Mouse (Mus musculus): Measurements from ENCODE around the gene Pik3c2b. TPM values are rescaled to one million over a fixed set of nuclear protein-coding genes. Genes with fewer than 3 reads are reported as not detected.

The Pik3c2b gene
- total RNA-seq, 1 experiment, result 3.1 TPM

DNA sequence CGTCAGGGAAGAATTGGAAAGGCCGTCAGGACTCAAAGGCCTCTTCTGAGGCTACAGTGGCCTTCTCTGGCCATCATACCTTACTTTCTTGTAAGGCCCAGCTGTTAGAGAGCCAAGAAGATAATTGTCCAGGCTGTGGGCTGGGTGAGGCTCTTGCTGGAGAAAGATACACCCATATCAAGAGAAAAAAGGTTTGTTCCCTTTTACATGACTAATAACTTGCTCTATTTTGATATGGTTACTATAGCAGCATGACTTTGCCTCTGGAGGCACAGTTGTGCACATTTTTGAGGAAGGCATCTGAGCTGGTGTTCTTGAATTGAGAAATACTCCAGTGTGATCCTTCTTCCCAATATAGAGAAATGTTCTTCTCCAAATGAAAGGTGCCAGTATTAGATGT is 88.0 kb downstream of the Pik3c2b start:
- peak overlapping the region; percentile 97; the same call in 1 of the 2 replicates for H3K9ac ChIP-seq (ENCODE audit: insufficient read depth, low read depth, low read length, poor library complexity, severe bottlenecking)
- H3K4me3 ChIP-seq (ENCODE audit: insufficient read depth in 1 of 2, low read depth in 1 of 2, low read length in 2 of 2, poor library complexity in 1 of 2, severe bottlenecking in 1 of 2), result peak overlapping the region; percentile 89 to 96
- H3K27ac ChIP-seq (ENCODE audit: insufficient read depth, low read depth, low read length, poor library complexity, severe bottlenecking), result no peak overlapping the region
- in situ Hi-C loops (cut with MboI; ENCODE audit: low sequenced_read_pairs in 2 of 2, unreplicated experiment in 2 of 2), result loop anchor here (25.0 kb wide), 1 partner anchor 96 kb away; the partner anchor contains the start of genes Mdm4 (in 2 of the 2) and Pik3c2b (in 2 of the 2)
- no peak for DNase-seq (ENCODE audit: low read depth, low spot score)
- peaks cover 43% of the 10 kb centered on the region for H3K36me3 ChIP-seq (ENCODE audit: control insufficient read depth, insufficient read depth, low read length, poor library complexity, severe bottlenecking)
- H3K4me1 ChIP-seq (ENCODE audit: control insufficient read depth in 2 of 2, insufficient read depth in 2 of 2, low read length in 2 of 2, poor library complexity in 1 of 2), result peaks cover 0 to 6% of the 10 kb centered on the region in 2 experiments; a peak in 1 of 4 replicates
- TF ChIP-seq MAFK (IDR thresholded peaks at IDR 0.05; ENCODE audit: insufficient read depth, low read depth, low read length), result no peak
- no peak for TF ChIP-seq CHD2 (IDR thresholded peaks at IDR 0.05; ENCODE audit: low read depth, low read length)
- no peak for TF ChIP-seq ZC3H11A (IDR thresholded peaks at IDR 0.05; ENCODE audit: borderline replicate concordance, low read depth, low read length)
- TF ChIP-seq HCFC1 (IDR thresholded peaks at IDR 0.05; ENCODE audit: borderline replicate concordance, insufficient read depth, low read length), result no peak
- TF ChIP-seq ZNF384 (IDR thresholded peaks at IDR 0.05; ENCODE audit: low read depth, low read length), result no peak
- H3K9me3 ChIP-seq (ENCODE audit: control insufficient read depth, insufficient read depth, low read depth, low read length), result no peaks in the 10 kb centered on the region

DNA sequence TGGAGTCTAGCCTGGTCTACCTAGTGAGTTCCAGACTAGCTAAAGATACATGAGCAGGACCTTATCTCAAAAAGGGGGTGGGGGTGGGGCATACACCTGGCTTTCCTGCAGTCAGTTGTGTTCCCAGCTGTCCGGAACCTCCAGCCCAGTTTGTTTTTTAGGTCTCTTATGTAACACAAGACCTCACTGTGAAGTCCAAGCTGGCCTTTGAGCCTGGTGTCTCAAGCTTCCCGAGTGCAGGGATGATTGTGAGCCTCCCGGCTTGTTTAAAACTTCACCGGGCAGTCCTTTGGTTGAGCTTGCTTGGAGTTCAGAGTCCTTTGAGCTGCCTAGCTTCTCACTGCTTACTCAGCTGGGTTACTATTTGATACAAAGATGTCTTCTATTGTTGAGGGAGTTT is 88.6 kb downstream of the Pik3c2b start:
- Histone ChIP-seq H3K4me3 (ENCODE audit: insufficient read depth in 1 of 2, low read depth in 1 of 2, low read length in 2 of 2, poor library complexity in 1 of 2, severe bottlenecking in 1 of 2) (peak overlapping the region; percentile 89 to 96), H3K36me3 (ENCODE audit: control insufficient read depth, insufficient read depth, low read length, poor library complexity, severe bottlenecking) (peaks cover 50% of the 10 kb centered on the region), H3K9ac (ENCODE audit: insufficient read depth, low read depth, low read length, poor library complexity, severe bottlenecking) (peak overlapping the region; percentile 62; the same call in 1 of the 2 replicates), H3K27ac (ENCODE audit: insufficient read depth, low read depth, low read length, poor library complexity, severe bottlenecking) (no peak overlapping the region), H3K9me3 (ENCODE audit: control insufficient read depth, insufficient read depth, low read depth, low read length) (no peaks in the 10 kb centered on the region), H3K4me1 (ENCODE audit: control insufficient read depth in 2 of 2, insufficient read depth in 2 of 2, low read length in 2 of 2, poor library complexity in 1 of 2) (0 out of 4 replicates have a peak, but pooled peaks cover 2% of the 10 kb centered on the region in 2 experiments)
- TF ChIP-seq ZNF384 (IDR thresholded peaks at IDR 0.05; ENCODE audit: low read depth, low read length) (no peak), ZC3H11A (IDR thresholded peaks at IDR 0.05; ENCODE audit: borderline replicate concordance, low read depth, low read length) (no peak)
- DNase-seq (ENCODE audit: low read depth, low spot score), result no peak
- in situ Hi-C loops (cut with MboI; ENCODE audit: low sequenced_read_pairs in 2 of 2, unreplicated experiment in 2 of 2), result loop anchor here (25.0 kb wide), 1 partner anchor 97 kb away; the partner anchor contains the start of genes Mdm4 (in 2 of the 2) and Pik3c2b (in 2 of the 2)

DNA sequence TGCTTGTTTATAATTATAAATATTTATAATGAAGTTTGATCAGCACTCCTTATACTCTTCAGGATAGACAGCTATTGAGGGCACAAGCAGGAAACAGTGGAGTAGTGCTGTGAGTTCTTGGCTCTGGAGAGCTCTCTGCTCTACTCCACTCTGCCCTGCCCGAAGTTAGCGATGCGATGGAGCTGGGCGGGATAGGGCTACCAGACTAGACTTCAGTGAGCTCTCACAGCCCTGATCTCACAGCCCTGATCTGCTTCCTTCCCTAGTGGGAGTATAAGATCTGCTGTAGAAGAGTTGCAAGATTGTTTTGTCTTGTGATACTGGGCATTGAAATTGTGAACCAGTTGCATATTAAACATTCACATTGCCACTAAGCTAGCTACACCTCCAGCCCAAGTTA is 89.4 kb downstream of the Pik3c2b start:
- peaks cover 54% of the 10 kb centered on the region for H3K36me3 ChIP-seq (ENCODE audit: control insufficient read depth, insufficient read depth, low read length, poor library complexity, severe bottlenecking)
- H3K9me3 ChIP-seq (ENCODE audit: control insufficient read depth, insufficient read depth, low read depth, low read length), result no peaks in the 10 kb centered on the region
- 0 out of 4 replicates have a peak, but pooled peaks cover 0 to 2% of the 10 kb centered on the region in 2 experiments for H3K4me1 ChIP-seq (ENCODE audit: control insufficient read depth in 2 of 2, insufficient read depth in 2 of 2, low read length in 2 of 2, poor library complexity in 1 of 2)
- in situ Hi-C loops (cut with MboI; ENCODE audit: low sequenced_read_pairs in 2 of 2, unreplicated experiment in 2 of 2), result loop anchor here (25.0 kb wide), 1 partner anchor 98 kb away; the partner anchor contains the start of genes Mdm4 (in 2 of the 2) and Pik3c2b (in 2 of the 2)
- no peak for TF ChIP-seq ZC3H11A (IDR thresholded peaks at IDR 0.05; ENCODE audit: borderline replicate concordance, low read depth, low read length)
- no peak for TF ChIP-seq ZNF384 (IDR thresholded peaks at IDR 0.05; ENCODE audit: low read depth, low read length)
- DNase-seq (ENCODE audit: low read depth, low spot score), result no peak
- H3K27ac ChIP-seq (ENCODE audit: insufficient read depth, low read depth, low read length, poor library complexity, severe bottlenecking), result no peak overlapping the region
- peak overlapping the region; percentile 89 to 96 for H3K4me3 ChIP-seq (ENCODE audit: insufficient read depth in 1 of 2, low read depth in 1 of 2, low read length in 2 of 2, poor library complexity in 1 of 2, severe bottlenecking in 1 of 2)
- no peak overlapping the region for H3K9ac ChIP-seq (ENCODE audit: insufficient read depth, low read depth, low read length, poor library complexity, severe bottlenecking)

DNA sequence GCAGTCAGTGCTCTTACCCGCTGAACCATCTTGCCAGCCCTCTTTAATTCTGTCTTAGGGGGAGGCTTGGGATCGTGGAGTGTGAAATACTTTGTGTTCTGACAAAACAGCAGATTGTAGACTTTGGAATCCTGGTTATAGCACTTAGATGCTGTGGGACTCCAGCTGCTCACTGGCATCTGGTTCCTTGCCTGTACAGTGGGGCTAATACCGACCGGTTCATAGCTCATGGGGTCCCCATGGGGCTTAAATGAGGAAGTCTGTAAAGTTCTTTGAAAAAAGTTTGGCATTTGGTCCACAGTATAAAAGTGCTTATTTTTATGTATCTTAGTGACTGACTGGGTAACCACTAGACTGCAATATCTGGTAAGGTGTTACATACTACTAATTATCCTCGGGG is 90.3 kb downstream of the Pik3c2b start:
- H3K4me1 ChIP-seq (ENCODE audit: control insufficient read depth in 2 of 2, insufficient read depth in 2 of 2, low read length in 2 of 2, poor library complexity in 1 of 2), result 0 out of 4 replicates have a peak, but pooled peaks cover 0 to 2% of the 10 kb centered on the region in 2 experiments
- H3K9me3 ChIP-seq (ENCODE audit: control insufficient read depth, insufficient read depth, low read depth, low read length), result no peaks in the 10 kb centered on the region
- no peak for DNase-seq (ENCODE audit: low read depth, low spot score)
- TF ChIP-seq MAFK (IDR thresholded peaks at IDR 0.05; ENCODE audit: insufficient read depth, low read depth, low read length) (no peak), HCFC1 (IDR thresholded peaks at IDR 0.05; ENCODE audit: borderline replicate concordance, insufficient read depth, low read length) (no peak), ZNF384 (IDR thresholded peaks at IDR 0.05; ENCODE audit: low read depth, low read length) (no peak), ZC3H11A (IDR thresholded peaks at IDR 0.05; ENCODE audit: borderline replicate concordance, low read depth, low read length) (no peak)
- H3K27ac ChIP-seq (ENCODE audit: insufficient read depth, low read depth, low read length, poor library complexity, severe bottlenecking), result no peak overlapping the region
- no peak overlapping the region for H3K4me3 ChIP-seq (ENCODE audit: insufficient read depth in 1 of 2, low read depth in 1 of 2, low read length in 2 of 2, poor library complexity in 1 of 2, severe bottlenecking in 1 of 2)
- H3K36me3 ChIP-seq (ENCODE audit: control insufficient read depth, insufficient read depth, low read length, poor library complexity, severe bottlenecking), result peaks cover 58% of the 10 kb centered on the region
- no peak overlapping the region for H3K9ac ChIP-seq (ENCODE audit: insufficient read depth, low read depth, low read length, poor library complexity, severe bottlenecking)
- in situ Hi-C loops (cut with MboI; ENCODE audit: low sequenced_read_pairs in 2 of 2, unreplicated experiment in 2 of 2), result loop anchor here (25.0 kb wide), 1 partner anchor 99 kb away; the partner anchor contains the start of genes Mdm4 (in 2 of the 2) and Pik3c2b (in 2 of the 2)

DNA sequence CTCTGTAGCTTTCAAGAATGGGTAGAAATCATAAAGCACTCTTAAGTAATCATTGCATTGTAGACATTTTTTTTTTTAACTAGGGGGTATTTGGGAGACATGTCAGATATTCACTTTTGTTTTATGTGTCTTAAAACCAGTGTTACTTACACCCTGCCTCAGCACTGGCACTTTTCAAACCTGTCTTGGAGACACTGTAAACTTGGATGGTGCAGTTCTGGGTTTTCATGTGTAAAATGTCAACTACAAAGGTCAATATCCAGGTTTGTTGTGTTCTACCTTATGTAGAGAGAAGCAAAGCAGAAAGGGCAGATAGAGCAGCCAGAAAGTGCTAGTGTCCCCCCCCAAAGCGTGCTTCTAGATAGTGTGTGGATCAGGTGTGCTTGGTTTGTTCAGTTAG is 92.9 kb downstream of the Pik3c2b start:
- Histone ChIP-seq H3K36me3 (ENCODE audit: control insufficient read depth, insufficient read depth, low read length, poor library complexity, severe bottlenecking) (peaks cover 52% of the 10 kb centered on the region), H3K27ac (ENCODE audit: insufficient read depth, low read depth, low read length, poor library complexity, severe bottlenecking) (no peak overlapping the region)

More for the DNA sequence above, 92.9 kb downstream of the Pik3c2b start:
- Histone ChIP-seq H3K9me3 (ENCODE audit: control insufficient read depth, insufficient read depth, low read depth, low read length) (no peaks in the 10 kb centered on the region), H3K4me1 (ENCODE audit: control insufficient read depth in 2 of 2, insufficient read depth in 2 of 2, low read length in 2 of 2, poor library complexity in 1 of 2) (0 out of 4 replicates have a peak, but pooled peaks cover 0 to 2% of the 10 kb centered on the region in 2 experiments), H3K9ac (ENCODE audit: insufficient read depth, low read depth, low read length, poor library complexity, severe bottlenecking) (no peak overlapping the region), H3K4me3 (ENCODE audit: insufficient read depth in 1 of 2, low read depth in 1 of 2, low read length in 2 of 2, poor library complexity in 1 of 2, severe bottlenecking in 1 of 2) (no peak overlapping the region)
- no peak for TF ChIP-seq ZC3H11A (IDR thresholded peaks at IDR 0.05; ENCODE audit: borderline replicate concordance, low read depth, low read length)
- in situ Hi-C loops (cut with MboI; ENCODE audit: low sequenced_read_pairs in 2 of 2, unreplicated experiment in 2 of 2), result loop anchor here (25.0 kb wide), 1 partner anchor 101 kb away; the partner anchor contains the start of genes Mdm4 (in 2 of the 2) and Pik3c2b (in 2 of the 2)
- no peak for DNase-seq (ENCODE audit: low read depth, low spot score)
